Mouse (Mus musculus) forebrain, embryonic 16.5 days (tissue): ENCODE results near the gene Gm16253. TPM values are rescaled to one million over a fixed set of nuclear protein-coding genes. Genes with fewer than 3 reads are reported as not detected.
"Not testable (repeated sequence)": the region's sequence is repeated elsewhere in the genome, so short reads cannot be mapped to it uniquely, and the experiment has no call there.

ENCODE experiments used
- ATAC-seq: fragments of 200-750 bp; cut with Nextera tagmentation; 2 replicates; pipeline ENCODE4 v1.8.0; 2017; ENCODE audit warnings: mild to moderate bottlenecking, moderate library complexity
- H3K27ac ChIP-seq: fragments of 300-500 bp; sonication (generic); 2 replicates; pipeline ENCODE4 v1.5.1; 2014; ENCODE audit warnings: low read length, control low read depth
- H3K27me3 ChIP-seq: fragments of 300-500 bp; sonication (generic); replicated peaks from 2 replicates; pipeline ENCODE4 v1.6.1; 2014; ENCODE audit warnings: low read length; ENCODE audit not compliant: control insufficient read depth, insufficient read depth
- H3K36me3 ChIP-seq: fragments of 300-500 bp; sonication (generic); 2 replicates; pipeline ENCODE4 v1.6.1; 2014; ENCODE audit not compliant: control insufficient read depth, insufficient read depth
- H3K4me1 ChIP-seq: fragments of 300-500 bp; sonication (generic); replicated peaks from 2 replicates; pipeline ENCODE4 v1.6.1; 2014; ENCODE audit warnings: low read length; ENCODE audit not compliant: control insufficient read depth, insufficient read depth
- H3K4me2 ChIP-seq: fragments of 300-500 bp; sonication (generic); 2 replicates; pipeline ENCODE4 v1.6.1; 2014; ENCODE audit warnings: mild to moderate bottlenecking, low read length, control low read depth
- H3K4me3 ChIP-seq: fragments of 300-500 bp; sonication (generic); replicated peaks from 2 replicates; pipeline ENCODE4 v1.5.1; 2014; ENCODE audit warnings: mild to moderate bottlenecking, low read length, control low read depth
- H3K9ac ChIP-seq: fragments of 300-500 bp; sonication (generic); replicated peaks from 2 replicates; pipeline ENCODE4 v1.6.1; 2014; ENCODE audit warnings: low read depth, low read length, control low read depth
- H3K9me3 ChIP-seq: fragments of 300-500 bp; sonication (generic); 2 replicates; pipeline ENCODE4 v1.6.1; 2016; ENCODE audit warnings: low read length; ENCODE audit not compliant: control insufficient read depth
- WGBS: fragments of 180-500 bp; shearing (Covaris S2); extraction: QIAGEN DNeasy Blood & Tissue Kit; methylation state at CpG from one replicate; pipeline ENCODE4 v1.1.7; 2014; 5-methylcytosine and 5-hydroxymethylcytosine counted together
- polyA plus RNA-seq: library from polyadenylated mRNA; unstranded; fragments of >200 nt; fragmentation: Nextera tagmentation; extraction: Ambion mirVana; gene quantifications from 2 replicates; pipeline ENCODE4 v1.2.1, GENCODE M21; 2015

Gm16253 gene
- polyA plus RNA-seq, 1 experiment from 2014 or later: 1.6 TPM

DNA sequence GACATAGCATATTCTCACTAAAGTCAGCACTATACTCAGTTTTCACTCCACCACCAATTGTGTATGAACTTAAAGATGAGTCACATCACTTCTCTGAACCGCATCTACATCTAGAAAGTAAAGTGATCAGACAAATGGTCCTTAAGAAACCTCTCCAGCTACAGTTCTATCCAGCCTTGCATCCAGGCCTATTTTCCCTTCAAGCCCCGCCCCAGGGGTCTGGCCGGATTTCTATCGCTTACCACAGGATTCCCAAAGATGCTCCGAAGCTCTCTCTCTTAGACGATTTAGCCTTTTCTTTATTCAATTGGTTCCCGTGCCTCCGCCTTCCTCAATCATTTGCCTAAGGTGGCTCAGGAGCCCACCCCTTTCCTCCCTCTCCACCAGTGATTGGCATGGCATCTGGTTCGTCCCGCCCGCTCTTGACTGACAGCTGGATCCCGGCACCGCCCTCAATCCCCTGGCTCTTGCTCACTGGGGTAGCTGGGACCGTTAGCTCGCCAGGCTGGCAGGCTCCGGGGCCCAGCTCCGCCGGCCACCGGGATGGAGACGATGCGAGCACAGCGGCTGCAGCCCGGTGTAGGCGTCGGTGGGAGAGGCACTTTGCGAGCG lies 24.0 kb downstream of the Gm16253 start, which contains the start of gene Lix1l:
Gene Lix1l (plus strand): TSS at position 511 of the 612 bp plus-strand sequence.
- Histone ChIP-seq H3K9ac (peak within 1 kb of the TSS; percentile 87), H3K36me3 (no peaks in the 10 kb centered on the region), H3K4me2 (peak within 1 kb of the TSS; percentile 62), H3K9me3 (no peaks in the 10 kb centered on the region), H3K4me1 (peaks cover 73% of the 10 kb centered on the region), H3K27ac (peak within 1 kb of the TSS; percentile 96), H3K27me3 (no peaks in the 10 kb centered on the region), H3K4me3 (peak within 1 kb of the TSS; percentile 81)
- peak; percentile 96 for ATAC-seq
- under 1% methylated on average over 27 of the region's 27 CpGs for WGBS

DNA sequence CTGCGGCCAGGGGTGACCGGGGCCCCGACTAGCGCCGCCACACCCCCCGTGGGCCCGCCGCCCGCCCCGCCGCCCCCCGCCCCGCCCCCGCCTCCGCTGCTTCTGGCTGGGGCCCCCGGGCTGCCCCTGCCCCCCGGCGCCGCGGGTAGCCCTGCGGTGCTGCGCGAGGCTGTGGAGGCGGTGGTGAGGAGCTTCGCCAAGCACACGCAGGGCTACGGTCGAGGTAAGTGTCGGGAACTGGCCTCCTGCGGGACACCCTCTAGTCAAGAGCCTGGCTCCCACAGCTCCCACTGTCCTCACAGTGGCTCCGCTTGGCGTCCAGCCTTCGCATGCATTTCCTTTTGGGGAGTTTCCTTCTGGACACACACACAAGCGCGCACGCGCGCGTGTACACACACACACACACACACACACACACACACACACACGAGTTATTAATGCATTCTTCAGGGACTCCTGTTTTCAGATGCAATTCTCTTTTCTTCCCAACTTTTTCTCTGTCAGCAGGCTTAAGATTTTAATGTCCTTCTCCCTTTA lies 24.5 kb downstream of the Gm16253 start:
- H3K9me3 ChIP-seq: no peaks in the 10 kb centered on the region
- H3K27ac ChIP-seq: peak overlapping the region; percentile 96
- H3K4me3 ChIP-seq: peak overlapping the region; percentile 81
- ATAC-seq: peak; percentile 59
- H3K4me1 ChIP-seq: peaks cover 67% of the 10 kb centered on the region
- H3K4me2 ChIP-seq: peak overlapping the region; percentile 62
- no peaks in the 10 kb centered on the region for H3K36me3 ChIP-seq
- no peaks in the 10 kb centered on the region for H3K27me3 ChIP-seq
- WGBS: under 1% methylated on average over 24 of the region's 40 CpGs
- peak overlapping the region; percentile 87 for H3K9ac ChIP-seq

- peak overlapping the region; percentile 96 for H3K27ac ChIP-seq
- peak overlapping the region; percentile 87 for H3K9ac ChIP-seq
- no peaks in the 10 kb centered on the region for H3K36me3 ChIP-seq
- no peaks in the 10 kb centered on the region for H3K9me3 ChIP-seq
- peaks cover 59% of the 10 kb centered on the region for H3K4me1 ChIP-seq
- H3K4me3 ChIP-seq: peak overlapping the region; percentile 81
- H3K4me2 ChIP-seq: peak overlapping the region; percentile 62
- H3K27me3 ChIP-seq: no peaks in the 10 kb centered on the region
- no peak for ATAC-seq
- WGBS: 6% methylated on average over 10 of the region's 10 CpGs
Measured at GRCm38 (mm10) chr3:96601941-96602703, 25.3 kb downstream of the Gm16253 start.

- H3K27me3 ChIP-seq: no peaks in the 10 kb centered on the region
- peaks cover 54% of the 10 kb centered on the region for H3K4me1 ChIP-seq
- peak overlapping the region; percentile 62 for H3K4me2 ChIP-seq
- no peaks in the 10 kb centered on the region for H3K9me3 ChIP-seq
- peak overlapping the region; percentile 87 for H3K9ac ChIP-seq
- H3K27ac ChIP-seq: peak overlapping the region; percentile 96
- no peaks in the 10 kb centered on the region for H3K36me3 ChIP-seq
- WGBS: 33% methylated on average over 5 of the region's 5 CpGs
- peak overlapping the region; percentile 81 for H3K4me3 ChIP-seq
- ATAC-seq: no peak
Measured at GRCm38 (mm10) chr3:96602704-96603084, 25.9 kb downstream of the Gm16253 start.

DNA sequence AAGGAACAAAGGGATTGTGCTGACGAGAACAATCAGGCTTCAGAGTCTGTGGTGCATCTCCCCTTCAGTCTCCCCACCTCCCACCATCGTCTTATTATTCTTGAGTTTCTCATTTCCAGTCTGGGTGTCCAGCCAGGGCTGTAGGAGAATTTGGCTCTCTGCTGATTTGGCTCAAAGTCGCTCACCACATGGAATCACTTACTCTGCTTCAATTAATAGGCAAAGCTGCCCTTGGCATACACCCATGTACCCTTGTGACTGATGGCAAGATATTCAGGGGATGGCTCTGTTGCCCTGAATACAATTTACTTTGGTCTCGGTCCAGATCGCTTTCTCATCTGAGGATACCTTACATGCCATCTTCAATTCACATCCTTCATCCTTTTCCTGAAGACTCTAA lies 26.5 kb downstream of the Gm16253 start:
- ATAC-seq: no peak
- peak overlapping the region; percentile 81 for H3K4me3 ChIP-seq
- no peaks in the 10 kb centered on the region for H3K9me3 ChIP-seq
- H3K4me1 ChIP-seq: peaks cover 50% of the 10 kb centered on the region
- no peaks in the 10 kb centered on the region for H3K27me3 ChIP-seq
- H3K9ac ChIP-seq: peak overlapping the region; percentile 87
- H3K4me2 ChIP-seq: peak overlapping the region; percentile 62
- peak overlapping the region; percentile 96 for H3K27ac ChIP-seq
- WGBS: 29% methylated on average over 5 of the region's 5 CpGs
- H3K36me3 ChIP-seq: no peaks in the 10 kb centered on the region

DNA sequence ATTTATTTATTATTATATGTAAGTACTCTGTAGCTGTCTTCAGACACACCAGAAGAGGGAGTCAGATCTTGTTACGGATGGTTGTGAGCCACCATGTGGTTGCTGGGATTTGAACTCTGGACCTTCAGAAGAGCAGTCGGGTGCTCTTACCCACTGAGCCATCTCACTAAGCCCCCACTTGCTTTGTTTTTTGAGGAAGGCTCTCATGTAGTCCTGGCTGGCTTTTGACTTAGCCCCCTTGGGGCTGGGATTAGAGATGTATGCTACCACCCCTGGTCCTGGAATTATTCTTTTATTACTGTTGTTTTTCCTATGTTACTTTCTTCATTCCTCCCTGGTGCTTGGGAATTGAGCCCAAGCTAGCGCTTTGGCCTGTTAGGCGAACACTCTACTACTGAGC lies 29.2 kb downstream of the Gm16253 start:
- 88% methylated on average over 3 of the region's 4 CpGs for WGBS
- not testable (repeated sequence) for ATAC-seq

GRCm38 (mm10) chr3:96606618-96607017 lies 29.8 kb downstream of the Gm16253 start:
- ATAC-seq: no peak
- Histone ChIP-seq H3K27ac (no peak overlapping the region), H3K27me3 (no peaks in the 10 kb centered on the region), H3K36me3 (no peaks in the 10 kb centered on the region), H3K9ac (no peak overlapping the region), H3K9me3 (no peaks in the 10 kb centered on the region), H3K4me1 (peaks cover 32% of the 10 kb centered on the region), H3K4me2 (no peak overlapping the region), H3K4me3 (no peak overlapping the region)
- WGBS: 94% methylated on average over 4 of the region's 4 CpGs

More for the DNA sequence above, 29.2 kb downstream of the Gm16253 start:
- not testable (repeated sequence) for H3K4me3 ChIP-seq, H3K27ac ChIP-seq, H3K27me3 ChIP-seq, H3K9me3 ChIP-seq, H3K36me3 ChIP-seq, H3K9ac ChIP-seq, H3K4me2 ChIP-seq
- peaks cover 32% of the 10 kb centered on the region for H3K4me1 ChIP-seq

DNA sequence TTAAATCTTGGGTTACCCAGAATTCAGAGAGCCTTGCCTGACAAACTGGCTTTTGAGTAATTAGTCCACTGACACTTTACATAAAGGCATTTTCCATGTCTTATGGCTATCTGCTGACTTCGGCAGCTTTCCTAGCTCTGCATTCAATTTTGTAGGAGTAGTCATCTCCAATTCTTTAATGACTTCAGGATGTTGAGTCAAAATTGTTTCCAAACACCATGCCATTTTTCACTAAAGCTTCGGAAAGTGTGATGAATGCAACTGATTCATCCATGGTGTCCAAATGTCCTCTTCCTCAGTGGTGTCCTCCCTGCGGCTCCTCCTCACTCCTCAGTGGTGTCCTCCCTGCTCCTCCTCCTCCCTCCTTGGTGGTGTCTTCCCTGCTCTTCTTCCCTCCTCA lies 41.2 kb downstream of the Gm16253 start:
- WGBS: 97% methylated on average over 3 of the region's 3 CpGs
- no peak overlapping the region for H3K4me2 ChIP-seq
- no peak overlapping the region for H3K9ac ChIP-seq
- H3K27me3 ChIP-seq: no peaks in the 10 kb centered on the region
- no peaks in the 10 kb centered on the region for H3K9me3 ChIP-seq
- peaks cover 20% of the 10 kb centered on the region for H3K36me3 ChIP-seq
- H3K4me3 ChIP-seq: no peak overlapping the region
- no peak overlapping the region for H3K27ac ChIP-seq
- H3K4me1 ChIP-seq: no peaks in the 10 kb centered on the region
- no peak for ATAC-seq

DNA sequence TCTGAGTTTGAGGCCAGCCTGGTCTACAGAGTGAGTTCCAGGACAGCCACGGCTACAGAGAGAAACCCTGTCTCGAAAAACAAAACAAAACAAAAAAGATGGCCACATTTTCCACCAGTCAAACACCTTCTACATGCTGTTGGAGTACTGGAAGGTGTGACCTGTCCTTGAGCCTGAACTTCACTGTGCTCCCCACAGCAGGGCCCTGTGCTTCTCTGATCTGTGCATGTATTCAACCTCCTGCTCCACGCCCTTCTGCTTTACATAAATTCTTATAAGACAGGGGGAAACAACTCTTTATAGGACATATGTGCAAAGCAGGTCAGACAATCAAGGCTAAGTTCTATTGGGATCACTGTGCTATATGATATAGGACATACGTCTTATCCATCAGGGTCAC lies 46.4 kb downstream of the Gm16253 start:
- H3K9ac ChIP-seq: no peak overlapping the region
- whole genome bisulfite sequencing: 91% methylated on average over 4 of the region's 4 CpGs
- H3K27ac ChIP-seq: no peak overlapping the region
- no peaks in the 10 kb centered on the region for H3K9me3 ChIP-seq
- H3K4me2 ChIP-seq: no peak overlapping the region
- H3K27me3 ChIP-seq: no peaks in the 10 kb centered on the region
- H3K36me3 ChIP-seq: peaks cover 15% of the 10 kb centered on the region
- no peaks in the 10 kb centered on the region for H3K4me1 ChIP-seq
- no peak for ATAC-seq
- no peak overlapping the region for H3K4me3 ChIP-seq
